Mouse (Mus musculus) bone marrow macrophage, adult 2 months (primary cell): ENCODE measurements around the gene Fbxo34.

Experiments used
- CTCF ChIP-seq: IDR thresholded peaks from 2 replicates; pipeline ENCODE4 v1.5.1; 2012; ENCODE audit warnings: low read depth, mild to moderate bottlenecking, low read length, moderate library complexity
- POLR2A ChIP-seq: IDR thresholded peaks from 2 replicates; pipeline ENCODE4 v1.6.1; 2012; ENCODE audit warnings: mild to moderate bottlenecking, low read depth, low read length, borderline replicate concordance

- TF ChIP-seq POLR2A: no peak
- no peak for TF ChIP-seq CTCF
Observed at GRCm38 (mm10) chr14:47508035-47508434, 57.8 kb downstream of the Fbxo34 start.
